Mouse (Mus musculus): ENCODE measurements around the gene Stx3. TPM values are rescaled to one million over a fixed set of nuclear protein-coding genes. Genes with fewer than 3 reads are reported as not detected.

Gene Stx3
- polyA plus RNA-seq (2014; fragmentation: Nextera tagmentation; extraction: Ambion mirVana): 19.5 and 23.1 TPM in 2 replicates

DNA sequence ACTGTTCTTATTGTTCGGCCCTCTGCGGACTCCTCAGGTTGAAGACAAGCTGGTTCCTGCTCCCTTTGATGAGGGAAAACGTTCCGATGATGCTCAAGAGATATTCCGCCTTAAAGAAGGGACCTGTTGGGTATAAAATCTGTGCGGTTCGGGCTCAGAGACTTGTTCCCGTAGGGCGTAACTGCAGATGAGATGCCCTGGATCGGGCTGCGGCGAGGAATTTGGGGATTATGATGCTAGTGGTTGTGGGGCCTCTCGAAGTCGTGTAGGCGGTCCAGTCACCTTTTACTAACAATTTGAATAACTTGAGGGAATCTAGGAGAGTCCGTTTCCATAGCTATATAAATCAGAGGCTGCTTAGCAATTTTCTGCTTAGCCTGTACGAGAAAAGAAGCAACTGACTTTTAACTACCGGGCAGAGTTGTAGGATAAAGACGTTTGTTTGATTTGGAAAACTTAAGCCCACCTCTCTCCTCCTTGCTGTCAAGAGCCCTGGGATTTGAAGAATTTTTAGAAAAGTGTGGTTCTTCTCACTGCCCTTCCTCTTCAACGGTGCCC is at the start of gene Stx3:
TSS of gene Stx3 (minus strand) at position 261 of the 558 bp plus-strand sequence.
- Histone ChIP-seq H3K27me3 (ENCODE audit: control insufficient read depth, insufficient read depth, low read length) (peaks cover 7% of the 10 kb centered on the region), H3K27ac (ENCODE audit: low read depth, low read length) (no peak within 1 kb of the TSS), H3K9me3 (ENCODE audit: control insufficient read depth, low read length) (no peaks in the 10 kb centered on the region), H3K9ac (ENCODE audit: low read length) (peak within 1 kb of the TSS; percentile 84), H3K4me3 (ENCODE audit: low read depth, low read length) (peak within 1 kb of the TSS; percentile 74), H3K4me2 (peak within 1 kb of the TSS; percentile 93), H3K36me3 (ENCODE audit: control insufficient read depth, insufficient read depth, low read length) (no peaks in the 10 kb centered on the region), H3K4me1 (ENCODE audit: control insufficient read depth, insufficient read depth, low read length) (peaks cover 11% of the 10 kb centered on the region; the same call in 1 of the 2 replicates)
- peak; percentile 93 for DNase-seq (ENCODE audit: low spot score, missing footprints)
- WGBS: under 1% methylated on average over 20 of the region's 20 CpGs
- no peak for ATAC-seq (ENCODE audit: low FRiP score)

DNA sequence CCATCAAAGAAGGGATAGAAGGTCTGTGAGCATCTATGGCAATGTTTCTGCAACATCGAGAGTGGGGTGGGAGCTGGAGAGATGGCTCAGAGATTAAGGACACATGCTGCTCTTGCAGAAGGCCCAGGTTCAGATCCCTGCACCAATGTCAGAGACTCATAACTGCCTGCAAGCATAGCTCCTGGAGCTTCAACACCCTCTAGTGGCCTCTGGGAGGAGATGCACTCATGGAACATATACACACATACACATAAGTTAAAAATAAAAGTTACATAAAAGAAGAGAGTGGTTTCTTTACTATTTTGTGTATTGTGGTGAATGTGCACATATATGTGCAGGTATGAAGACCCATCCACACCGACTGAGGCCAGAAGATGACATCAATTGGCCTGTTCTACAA is 48.6 kb upstream of the Stx3 start:
- Histone ChIP-seq H3K36me3 (ENCODE audit: control insufficient read depth, insufficient read depth, low read length) (no peaks in the 10 kb centered on the region), H3K4me2 (no peak overlapping the region), H3K9me3 (ENCODE audit: control insufficient read depth, low read length) (no peaks in the 10 kb centered on the region), H3K9ac (ENCODE audit: low read length) (no peak overlapping the region), H3K4me1 (ENCODE audit: control insufficient read depth, insufficient read depth, low read length) (no peaks in the 10 kb centered on the region), H3K4me3 (ENCODE audit: low read depth, low read length) (no peak overlapping the region), H3K27me3 (ENCODE audit: control insufficient read depth, insufficient read depth, low read length) (no peaks in the 10 kb centered on the region), H3K27ac (ENCODE audit: low read depth, low read length) (no peak overlapping the region)
- DNase-seq (ENCODE audit: low spot score, missing footprints) (no peak), ATAC-seq (ENCODE audit: low FRiP score) (no peak)
- 71% methylated on average over 2 of the region's 2 CpGs for WGBS

DNA sequence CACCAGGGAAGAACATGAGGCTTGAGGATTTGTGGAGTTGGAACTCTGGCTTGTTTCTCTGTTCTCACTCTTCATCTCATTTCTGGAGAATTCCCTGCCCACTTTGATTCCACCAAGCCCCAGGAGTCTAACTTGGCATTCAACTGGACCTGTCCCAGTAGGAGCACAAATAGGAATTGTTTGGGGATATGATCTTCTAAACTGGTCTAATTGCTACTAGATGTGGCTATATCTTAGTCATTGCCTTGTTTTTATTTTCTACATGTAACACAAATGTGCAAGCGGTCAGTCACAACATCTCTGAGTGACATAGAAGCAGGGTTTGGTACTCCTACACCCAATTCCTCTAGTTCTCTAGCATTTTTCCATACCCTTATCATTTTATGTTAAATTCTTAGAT is 41.8 kb upstream of the Stx3 start, which contains the start of gene Olfr1418:
TSS of gene Olfr1418 (minus strand) at position 101 of the 400 bp plus-strand sequence.
- WGBS: 100% methylated on average over 1 of the region's 1 CpGs
- ATAC-seq (ENCODE audit: low FRiP score): no peak

DNA sequence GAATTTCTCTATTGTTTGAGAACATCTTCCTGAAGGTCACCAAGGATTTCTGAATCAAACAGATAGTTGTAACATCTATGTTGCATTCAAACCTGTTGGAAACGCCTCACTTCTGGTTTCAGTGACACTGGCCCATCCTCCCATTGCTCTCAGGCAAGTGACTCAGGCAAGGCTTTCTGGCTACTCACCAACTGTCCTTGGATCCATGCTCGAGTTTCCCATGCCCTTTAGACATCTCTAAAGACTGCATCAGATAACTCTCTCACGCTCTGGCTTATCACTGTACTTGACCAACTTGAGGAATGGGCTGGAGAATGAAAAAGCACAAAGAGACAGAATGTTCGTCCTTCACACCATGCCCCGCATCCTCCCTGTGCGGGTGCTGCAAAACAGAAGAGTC is 37.3 kb upstream of the Stx3 start:
- Histone ChIP-seq H3K4me2 (no peak overlapping the region), H3K4me3 (ENCODE audit: low read depth, low read length) (no peak overlapping the region), H3K9ac (ENCODE audit: low read length) (no peak overlapping the region), H3K36me3 (ENCODE audit: control insufficient read depth, insufficient read depth, low read length) (no peaks in the 10 kb centered on the region), H3K9me3 (ENCODE audit: control insufficient read depth, low read length) (no peaks in the 10 kb centered on the region), H3K4me1 (ENCODE audit: control insufficient read depth, insufficient read depth, low read length) (no peaks in the 10 kb centered on the region), H3K27me3 (ENCODE audit: control insufficient read depth, insufficient read depth, low read length) (no peaks in the 10 kb centered on the region), H3K27ac (ENCODE audit: low read depth, low read length) (no peak overlapping the region)
- DNase-seq (ENCODE audit: low spot score, missing footprints) (no peak), ATAC-seq (ENCODE audit: low FRiP score) (no peak)
- 81% methylated on average over 6 of the region's 6 CpGs for WGBS

More for the DNA sequence above, 41.8 kb upstream of the Stx3 start, which contains the start of gene Olfr1418:
- Histone ChIP-seq H3K36me3 (ENCODE audit: control insufficient read depth, insufficient read depth, low read length) (no peaks in the 10 kb centered on the region), H3K9me3 (ENCODE audit: control insufficient read depth, low read length) (no peaks in the 10 kb centered on the region), H3K4me2 (no peak within 1 kb of the TSS), H3K4me3 (ENCODE audit: low read depth, low read length) (no peak within 1 kb of the TSS), H3K27me3 (ENCODE audit: control insufficient read depth, insufficient read depth, low read length) (no peaks in the 10 kb centered on the region), H3K27ac (ENCODE audit: low read depth, low read length) (no peak within 1 kb of the TSS), H3K4me1 (ENCODE audit: control insufficient read depth, insufficient read depth, low read length) (no peaks in the 10 kb centered on the region), H3K9ac (ENCODE audit: low read length) (no peak within 1 kb of the TSS)
- no peak for DNase-seq (ENCODE audit: low spot score, missing footprints)

DNA sequence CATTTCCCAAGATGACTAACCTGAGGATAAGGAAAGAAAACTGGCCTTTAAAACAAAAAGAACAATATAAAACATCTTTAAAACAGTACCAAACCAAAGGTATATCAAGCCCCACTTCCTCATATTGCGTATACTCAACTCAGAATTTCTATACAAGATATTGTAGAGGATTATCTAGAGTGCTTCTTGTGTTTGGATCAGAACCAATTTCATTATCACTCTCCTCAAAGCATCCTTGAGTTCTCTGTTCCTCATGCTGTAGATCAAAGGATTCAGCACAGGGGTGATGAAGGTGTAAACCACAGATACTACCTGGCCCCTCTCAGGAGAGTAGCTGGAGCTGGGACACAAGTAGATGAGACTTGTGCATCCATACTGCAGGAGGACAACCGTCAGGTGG is 35.6 kb upstream of the Stx3 start:
- WGBS: 90% methylated on average over 2 of the region's 2 CpGs

DNA sequence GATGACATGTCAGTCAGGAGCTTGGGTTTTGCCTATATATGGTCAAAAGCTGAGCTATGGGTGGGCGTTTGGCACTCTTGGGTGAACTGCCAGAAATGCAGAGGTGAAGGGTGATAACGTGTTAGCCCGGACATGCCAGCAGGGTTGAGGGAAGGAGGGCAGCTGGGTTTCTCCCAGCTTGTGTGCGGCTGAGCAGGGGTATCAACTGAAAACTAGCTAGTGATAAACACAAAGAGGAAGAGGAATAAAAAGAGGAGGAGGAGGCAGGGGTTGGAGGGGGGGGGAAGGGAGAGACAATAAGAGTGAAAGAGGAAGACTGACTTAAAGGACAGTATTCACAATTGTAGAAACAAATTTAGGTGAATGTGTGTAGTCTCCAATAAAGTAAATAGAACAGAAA is 33.4 kb upstream of the Stx3 start:
- Histone ChIP-seq H3K27me3 (ENCODE audit: control insufficient read depth, insufficient read depth, low read length) (no peaks in the 10 kb centered on the region), H3K4me2 (no peak overlapping the region), H3K9me3 (ENCODE audit: control insufficient read depth, low read length) (no peaks in the 10 kb centered on the region), H3K4me1 (ENCODE audit: control insufficient read depth, insufficient read depth, low read length) (no peaks in the 10 kb centered on the region), H3K27ac (ENCODE audit: low read depth, low read length) (no peak overlapping the region), H3K9ac (ENCODE audit: low read length) (no peak overlapping the region), H3K36me3 (ENCODE audit: control insufficient read depth, insufficient read depth, low read length) (no peaks in the 10 kb centered on the region), H3K4me3 (ENCODE audit: low read depth, low read length) (no peak overlapping the region)
- DNase-seq (ENCODE audit: low spot score, missing footprints) (no peak), ATAC-seq (ENCODE audit: low FRiP score) (no peak)
- 85% methylated on average over 4 of the region's 4 CpGs for WGBS

More for the DNA sequence above, 35.6 kb upstream of the Stx3 start:
- ATAC-seq (ENCODE audit: low FRiP score) (no peak), DNase-seq (ENCODE audit: low spot score, missing footprints) (no peak)
- no peaks in the 10 kb centered on the region for H3K36me3 ChIP-seq (ENCODE audit: control insufficient read depth, insufficient read depth, low read length)
- no peak overlapping the region for H3K4me3 ChIP-seq (ENCODE audit: low read depth, low read length)
- H3K9ac ChIP-seq (ENCODE audit: low read length): no peak overlapping the region
- no peak overlapping the region for H3K27ac ChIP-seq (ENCODE audit: low read depth, low read length)
- H3K9me3 ChIP-seq (ENCODE audit: control insufficient read depth, low read length): no peaks in the 10 kb centered on the region
- H3K4me1 ChIP-seq (ENCODE audit: control insufficient read depth, insufficient read depth, low read length): no peaks in the 10 kb centered on the region
- H3K4me2 ChIP-seq: no peak overlapping the region
- no peaks in the 10 kb centered on the region for H3K27me3 ChIP-seq (ENCODE audit: control insufficient read depth, insufficient read depth, low read length)

DNA sequence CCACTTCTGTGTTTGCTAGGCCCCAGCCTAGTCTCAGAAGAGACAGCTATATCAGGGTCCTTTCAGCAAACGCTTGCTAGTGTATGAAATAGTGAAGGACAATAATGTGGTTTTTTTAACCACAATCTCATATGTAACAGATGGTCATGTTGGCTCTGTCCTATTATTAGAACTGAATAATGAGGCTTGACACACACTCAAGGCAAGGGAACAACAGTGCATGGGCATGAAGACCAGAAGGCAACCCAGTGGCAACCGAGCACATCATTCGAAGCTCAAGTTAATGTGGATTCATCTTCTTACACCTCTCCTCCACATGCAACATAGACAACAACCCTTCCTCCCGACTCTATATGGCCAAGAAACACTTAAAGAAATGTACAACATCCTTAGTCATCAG is 27.1 kb upstream of the Stx3 start:
- no peak overlapping the region for H3K27ac ChIP-seq (ENCODE audit: low read depth, low read length)
- H3K9me3 ChIP-seq (ENCODE audit: control insufficient read depth, low read length): no peaks in the 10 kb centered on the region
- DNase-seq (ENCODE audit: low spot score, missing footprints) (no peak), ATAC-seq (ENCODE audit: low FRiP score) (no peak)
- H3K4me3 ChIP-seq (ENCODE audit: low read depth, low read length): no peak overlapping the region
- H3K36me3 ChIP-seq (ENCODE audit: control insufficient read depth, insufficient read depth, low read length): no peaks in the 10 kb centered on the region
- no peak overlapping the region for H3K4me2 ChIP-seq
- no peaks in the 10 kb centered on the region for H3K4me1 ChIP-seq (ENCODE audit: control insufficient read depth, insufficient read depth, low read length)
- H3K27me3 ChIP-seq (ENCODE audit: control insufficient read depth, insufficient read depth, low read length): no peaks in the 10 kb centered on the region
- H3K9ac ChIP-seq (ENCODE audit: low read length): no peak overlapping the region
- 77% methylated on average over 4 of the region's 4 CpGs for WGBS

DNA sequence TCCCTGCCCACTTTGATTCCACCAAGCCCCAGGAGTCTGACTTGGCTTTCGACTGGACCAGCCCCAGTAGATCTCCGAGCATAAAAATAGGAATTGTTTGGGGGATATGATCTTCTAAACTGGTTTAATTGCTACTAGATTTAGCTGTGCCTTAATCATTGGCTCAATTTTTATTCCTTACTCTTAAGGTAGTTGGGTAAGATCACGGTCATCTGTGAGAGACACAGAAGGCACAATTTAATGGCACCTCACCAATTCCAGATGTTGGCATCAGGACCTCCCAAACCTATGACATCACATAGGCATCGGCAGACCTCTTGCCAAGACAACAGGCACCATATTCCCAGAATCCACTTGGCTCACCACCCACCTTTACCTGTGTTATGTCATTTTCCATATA is 19.9 kb upstream of the Stx3 start, which contains the start of gene Olfr1417:
TSS of gene Olfr1417 (minus strand) at position 101 of the 400 bp plus-strand sequence.
- H3K9me3 ChIP-seq (ENCODE audit: control insufficient read depth, low read length): no peaks in the 10 kb centered on the region
- DNase-seq (ENCODE audit: low spot score, missing footprints): no peak
- no peaks in the 10 kb centered on the region for H3K36me3 ChIP-seq (ENCODE audit: control insufficient read depth, insufficient read depth, low read length)
- no peak for ATAC-seq (ENCODE audit: low FRiP score)
- H3K4me3 ChIP-seq (ENCODE audit: low read depth, low read length): no peak within 1 kb of the TSS
- no peaks in the 10 kb centered on the region for H3K27me3 ChIP-seq (ENCODE audit: control insufficient read depth, insufficient read depth, low read length)
- no peak within 1 kb of the TSS for H3K9ac ChIP-seq (ENCODE audit: low read length)
- no peak within 1 kb of the TSS for H3K27ac ChIP-seq (ENCODE audit: low read depth, low read length)
- no peak within 1 kb of the TSS for H3K4me2 ChIP-seq
- no peaks in the 10 kb centered on the region for H3K4me1 ChIP-seq (ENCODE audit: control insufficient read depth, insufficient read depth, low read length)
- 89% methylated on average over 4 of the region's 4 CpGs for WGBS

DNA sequence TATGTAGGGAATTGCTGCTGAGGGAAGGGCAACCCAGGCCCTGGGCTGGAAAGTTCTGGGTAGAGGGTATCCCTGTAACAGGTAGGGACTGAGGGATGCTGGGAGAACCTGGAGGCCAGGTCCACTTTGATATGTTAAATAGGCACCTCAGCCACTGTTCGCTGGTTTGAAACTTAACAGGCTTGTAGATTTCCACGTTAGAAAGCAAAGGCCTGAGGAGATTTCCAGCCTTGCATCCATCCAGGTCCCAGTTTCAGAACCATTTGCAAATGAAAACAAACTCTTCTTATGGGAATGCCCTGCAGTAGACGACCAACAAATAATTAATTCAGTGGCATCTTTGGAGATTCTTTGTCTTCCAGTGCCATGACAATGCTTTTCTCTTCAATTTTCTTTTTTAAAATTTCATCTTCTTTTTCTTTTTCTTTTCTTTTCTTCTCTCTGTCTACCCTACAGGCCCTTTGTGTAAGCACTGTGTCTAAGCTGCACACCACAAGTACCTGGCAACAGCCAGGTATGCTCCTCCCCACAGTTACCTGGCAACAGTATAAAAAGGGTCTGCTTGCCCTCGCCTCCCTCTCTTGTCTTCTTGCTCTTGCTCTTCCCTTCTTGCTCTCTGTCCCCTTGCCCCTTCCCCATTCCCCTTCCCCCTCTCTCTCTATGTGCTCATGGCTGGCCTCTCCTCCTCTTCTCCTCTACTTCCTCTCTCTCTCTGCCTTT is 4.3 kb upstream of the Stx3 start:
- H3K9me3 ChIP-seq (ENCODE audit: control insufficient read depth, low read length): no peaks in the 10 kb centered on the region
- H3K27ac ChIP-seq (ENCODE audit: low read depth, low read length): no peak overlapping the region
- ATAC-seq (ENCODE audit: low FRiP score) (no peak), DNase-seq (ENCODE audit: low spot score, missing footprints) (no peak)
- H3K4me2 ChIP-seq: no peak overlapping the region
- H3K4me3 ChIP-seq (ENCODE audit: low read depth, low read length): no peak overlapping the region
- H3K27me3 ChIP-seq (ENCODE audit: control insufficient read depth, insufficient read depth, low read length): peaks cover 4% of the 10 kb centered on the region
- no peaks in the 10 kb centered on the region; the same call in 1 of the 2 replicates for H3K4me1 ChIP-seq (ENCODE audit: control insufficient read depth, insufficient read depth, low read length)
- no peaks in the 10 kb centered on the region for H3K36me3 ChIP-seq (ENCODE audit: control insufficient read depth, insufficient read depth, low read length)
- no peak overlapping the region for H3K9ac ChIP-seq (ENCODE audit: low read length)
- 33% methylated on average over 4 of the region's 4 CpGs for WGBS
